Mouse (Mus musculus) bone marrow, adult 2 months (tissue): Measurements from ENCODE around the gene Otulin. TPM values are rescaled to one million over a fixed set of nuclear protein-coding genes. Genes with fewer than 3 reads are reported as not detected.

Experiments
- H3K27ac ChIP-seq: fragments of 200-500 bp; 2 replicates; pipeline ENCODE4 v1.5.1; 2012; ENCODE audit warnings: low read depth, mild to moderate bottlenecking, control low read depth, inconsistent platforms, low read length; ENCODE audit not compliant: control insufficient read depth, poor library complexity, insufficient read depth
- H3K4me1 ChIP-seq: fragments of 200-500 bp; 2 replicates; pipeline ENCODE4 v1.6.1; 2011; ENCODE audit warnings: low read length; ENCODE audit not compliant: control insufficient read depth, insufficient read depth
- H3K4me3 ChIP-seq: fragments of 200-500 bp; replicated peaks from 2 replicates; pipeline ENCODE3; 2011; ENCODE audit warnings: mild to moderate bottlenecking, low read depth, low read length, control low read depth; ENCODE audit not compliant: control insufficient read depth
- CTCF ChIP-seq: fragments of 200-500 bp; IDR thresholded peaks from 2 replicates; pipeline ENCODE4 v1.5.1; 2011; ENCODE audit warnings: low read length, control low read depth; ENCODE audit not compliant: control insufficient read depth, insufficient read depth
- POLR2A ChIP-seq: fragments of 200-500 bp; IDR thresholded peaks from 2 replicates; pipeline ENCODE4 v1.6.1; 2011; ENCODE audit warnings: low read depth, mild to moderate bottlenecking, control low read depth, low read length, borderline replicate concordance; ENCODE audit not compliant: control insufficient read depth
- WGBS: fragments of 180-500 bp; shearing (Covaris S2); methylation state at CpG from one replicate; pipeline ENCODE4 v1.1.7; 2018; 5-methylcytosine and 5-hydroxymethylcytosine counted together
- polyA plus RNA-seq: library from polyadenylated mRNA; stranded (reverse); fragments of >200 nt; gene quantifications from 2 replicates; pipeline ENCODE4 v1.2.4, GENCODE M21; 2011; ENCODE audit warnings: low replicate concordance; ENCODE audit not compliant: missing spikeins, insufficient read depth, insufficient read length

Otulin gene
- polyA plus RNA-seq, 1 experiment: 40.7 TPM

DNA sequence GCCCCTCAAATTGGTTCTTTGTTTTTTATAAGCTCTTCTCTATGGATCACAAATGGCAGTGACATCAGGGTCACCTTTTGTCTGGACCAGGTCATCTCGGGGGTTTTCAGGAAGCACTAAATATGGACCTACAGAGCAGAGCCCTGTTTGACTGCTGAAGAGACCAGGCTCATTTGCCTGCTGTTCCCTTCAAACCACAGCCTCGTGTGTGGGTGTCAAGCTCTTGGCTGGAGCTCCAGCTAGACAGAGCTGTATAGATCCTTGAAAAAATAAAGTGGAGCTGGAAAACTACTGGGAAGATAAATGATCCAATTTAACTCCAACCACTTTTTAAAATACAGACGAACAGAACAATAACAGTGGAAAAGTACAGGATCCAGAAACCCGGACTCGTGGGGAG, 93.7 kb downstream of the Otulin start:
- no peak overlapping the region for H3K4me3 ChIP-seq
- no peaks in the 10 kb centered on the region for H3K4me1 ChIP-seq
- TF ChIP-seq POLR2A: no peak
- no peak for TF ChIP-seq CTCF
- no peak overlapping the region for H3K27ac ChIP-seq
- WGBS: 67% methylated on average over 5 of the region's 5 CpGs

GRCm38 (mm10) chr15:27536186-27536585, 94.3 kb downstream of the Otulin start:
- TF ChIP-seq CTCF: no peak
- TF ChIP-seq POLR2A: no peak
- no peak overlapping the region for H3K4me3 ChIP-seq
- WGBS: 92% methylated on average over 7 of the region's 7 CpGs
- H3K27ac ChIP-seq: no peak overlapping the region
- H3K4me1 ChIP-seq: no peaks in the 10 kb centered on the region

- H3K27ac ChIP-seq: no peak overlapping the region
- no peak overlapping the region for H3K4me3 ChIP-seq
- WGBS: 87% methylated on average over 4 of the region's 4 CpGs
- H3K4me1 ChIP-seq: no peaks in the 10 kb centered on the region
- TF ChIP-seq POLR2A (no peak), CTCF (no peak)
Measured at GRCm38 (mm10) chr15:27535681-27536080, 94.8 kb downstream of the Otulin start.

DNA sequence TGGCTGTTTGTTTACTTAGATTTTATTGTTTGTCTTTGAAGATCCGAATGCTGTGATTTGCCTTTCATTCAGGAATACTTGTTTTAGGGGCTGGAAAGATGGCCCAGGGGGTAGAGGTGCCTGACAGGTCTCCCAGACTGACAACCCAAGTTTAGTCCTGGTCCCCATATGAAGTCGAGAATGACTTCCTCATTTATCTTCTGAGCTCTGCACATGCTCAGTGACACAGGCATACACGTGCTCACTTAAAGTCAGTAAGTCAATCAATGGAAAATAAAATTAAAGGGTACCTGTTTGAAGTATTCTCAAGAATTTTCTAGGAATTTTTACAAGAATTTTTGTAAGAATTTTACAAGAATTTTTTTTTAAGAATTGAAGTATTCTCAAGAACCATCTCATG, 97.5 kb downstream of the Otulin start:
- WGBS: 41% methylated on average over 3 of the region's 3 CpGs
- TF ChIP-seq CTCF: no peak
- no peak for TF ChIP-seq POLR2A
- Histone ChIP-seq H3K27ac (no peak overlapping the region), H3K4me3 (no peak overlapping the region), H3K4me1 (no peaks in the 10 kb centered on the region; the same call in 1 of the 2 replicates)

- no peak overlapping the region for H3K4me3 ChIP-seq
- H3K27ac ChIP-seq: no peak overlapping the region
- WGBS: 79% methylated on average over 4 of the region's 4 CpGs
- no peaks in the 10 kb centered on the region; the same call in 1 of the 2 replicates for H3K4me1 ChIP-seq
- TF ChIP-seq CTCF: no peak
- no peak for TF ChIP-seq POLR2A
Measured at GRCm38 (mm10) chr15:27530023-27530422, 100.5 kb downstream of the Otulin start.

DNA sequence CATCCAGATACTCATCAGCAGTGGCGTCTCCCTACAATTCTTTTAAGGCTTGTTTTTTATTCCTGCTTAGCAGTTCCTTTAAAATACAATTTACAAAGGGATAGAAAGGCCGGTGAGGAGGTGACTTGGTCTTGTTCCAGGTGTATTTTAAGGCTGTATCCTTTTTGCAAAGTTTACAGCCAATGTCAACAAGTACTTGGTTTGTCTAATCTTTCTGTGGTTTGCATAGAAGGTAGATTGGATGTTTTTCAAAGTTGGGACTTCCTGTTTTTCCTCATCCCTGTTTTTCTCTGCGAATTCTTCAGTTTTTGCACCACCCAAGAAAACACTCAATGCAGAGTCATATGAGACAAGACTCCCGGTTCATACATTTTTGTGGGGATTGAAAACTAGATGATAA, 101.6 kb downstream of the Otulin start:
- H3K4me1 ChIP-seq: no peaks in the 10 kb centered on the region; the same call in 1 of the 2 replicates
- WGBS: 46% methylated on average over 4 of the region's 4 CpGs
- no peak overlapping the region for H3K4me3 ChIP-seq
- H3K27ac ChIP-seq: no peak overlapping the region
- TF ChIP-seq CTCF (no peak), POLR2A (no peak)

DNA sequence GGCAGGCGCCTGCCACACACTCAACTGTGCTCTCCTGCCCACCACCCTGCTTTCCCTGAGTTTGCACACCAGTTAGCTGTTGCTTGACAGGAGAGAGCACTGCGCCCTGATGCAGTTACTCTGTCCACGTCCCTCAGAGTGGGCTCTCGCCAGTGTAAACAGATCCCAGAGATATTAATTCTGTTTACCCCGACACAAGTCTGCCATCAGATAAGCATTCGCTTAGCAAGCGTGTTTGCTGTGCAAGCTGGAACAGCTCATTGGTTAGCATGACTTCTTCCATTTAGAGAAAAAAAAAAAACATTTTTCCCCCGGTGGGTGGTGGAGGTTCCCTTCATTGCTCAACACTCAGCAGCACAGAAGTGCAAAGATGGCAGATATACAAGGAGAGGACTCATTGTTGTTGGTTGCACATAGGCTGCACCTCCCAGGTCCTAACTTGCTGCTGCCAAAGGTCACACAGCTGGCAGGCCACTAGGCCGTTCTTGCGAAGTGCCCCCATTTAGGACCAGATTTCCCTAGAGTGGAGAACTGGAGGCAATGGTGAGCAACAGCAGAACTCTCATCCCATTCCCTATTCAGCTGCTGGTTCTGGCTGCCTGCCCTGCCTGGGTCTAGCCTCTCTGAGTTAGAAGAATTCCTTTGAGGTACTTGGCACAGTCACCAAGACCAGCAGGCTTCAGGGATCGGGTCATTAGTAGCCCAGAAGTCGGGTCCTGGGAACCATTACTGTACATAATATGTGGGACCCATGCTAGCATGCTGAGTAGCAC, 105.1 kb downstream of the Otulin start:
- no peak for TF ChIP-seq CTCF
- no peak for TF ChIP-seq POLR2A
- no peaks in the 10 kb centered on the region; the same call in 1 of the 2 replicates for H3K4me1 ChIP-seq
- 79% methylated on average over 12 of the region's 12 CpGs for WGBS

GRCm38 (mm10) chr15:27519857-27520256, 110.6 kb downstream of the Otulin start:
- 53% methylated on average over 7 of the region's 7 CpGs for WGBS
- no peak overlapping the region for H3K4me3 ChIP-seq
- H3K4me1 ChIP-seq: peaks cover 1% of the 10 kb centered on the region; the same call in 1 of the 2 replicates
- H3K27ac ChIP-seq: no peak overlapping the region
- TF ChIP-seq POLR2A: no peak
- no peak for TF ChIP-seq CTCF

More for the DNA sequence above, 105.1 kb downstream of the Otulin start:
- Histone ChIP-seq H3K27ac (no peak overlapping the region), H3K4me3 (no peak overlapping the region)
